Mouse (Mus musculus) hindbrain, embryonic 11.5 days (tissue): ENCODE data around the gene Ralgps1. TPM values are rescaled to one million over a fixed set of nuclear protein-coding genes. Genes with fewer than 3 reads are reported as not detected.

ENCODE experiments used
- ATAC-seq: fragments of 200-750 bp; cut with Nextera tagmentation; 2 replicates; pipeline ENCODE4 v1.8.0; 2017; ENCODE audit warnings: mild to moderate bottlenecking, moderate TSS enrichment, moderate library complexity; ENCODE audit not compliant: low FRiP score
- DNase-seq: peaks from one replicate; pipeline ENCODE4 v3.0.0-alpha.2; 2015; ENCODE audit warnings: low spot score
- H3K27ac ChIP-seq: fragments of 300-500 bp; sonication (generic); 2 replicates; pipeline ENCODE4 v1.5.1; 2014; ENCODE audit warnings: mild to moderate bottlenecking, low read depth, low read length
- H3K27me3 ChIP-seq: fragments of 300-500 bp; sonication (generic); 2 replicates; pipeline ENCODE4 v1.6.1; 2014; ENCODE audit warnings: mild to moderate bottlenecking, low read length, moderate library complexity, mixed read lengths; ENCODE audit not compliant: control insufficient read depth, insufficient read depth
- H3K36me3 ChIP-seq: fragments of 300-500 bp; sonication (generic); 2 replicates; pipeline ENCODE4 v1.6.1; 2014; ENCODE audit warnings: mild to moderate bottlenecking, low read length, moderate library complexity, mixed read lengths; ENCODE audit not compliant: control insufficient read depth, insufficient read depth
- H3K4me1 ChIP-seq: fragments of 300-500 bp; sonication (generic); replicated peaks from 2 replicates; pipeline ENCODE4 v1.6.1; 2014; ENCODE audit warnings: low read length, mixed read lengths; ENCODE audit not compliant: control insufficient read depth, insufficient read depth
- H3K4me2 ChIP-seq: fragments of 300-500 bp; sonication (generic); replicated peaks from 2 replicates; pipeline ENCODE4 v1.6.1; 2014; ENCODE audit warnings: mild to moderate bottlenecking, low read depth, low read length
- H3K4me3 ChIP-seq: fragments of 300-500 bp; sonication (generic); 2 replicates; pipeline ENCODE4 v1.5.1; 2014; ENCODE audit warnings: low read depth, low read length
- H3K9ac ChIP-seq: fragments of 300-500 bp; sonication (generic); 2 replicates; pipeline ENCODE4 v1.6.1; 2014; ENCODE audit warnings: low read depth, low read length
- H3K9me3 ChIP-seq: fragments of 300-500 bp; sonication (generic); 2 replicates; pipeline ENCODE4 v1.6.1; 2016; ENCODE audit warnings: low read length; ENCODE audit not compliant: control insufficient read depth
- WGBS: fragments of 180-500 bp; shearing (Covaris S2); extraction: QIAGEN DNeasy Blood & Tissue Kit; methylation state at CpG from one replicate; pipeline ENCODE4 v1.1.7; 2014; 5-methylcytosine and 5-hydroxymethylcytosine counted together
- polyA plus RNA-seq: library from polyadenylated mRNA; unstranded; fragments of >200 nt; fragmentation: Nextera tagmentation; extraction: Ambion mirVana; gene quantifications from 2 replicates; pipeline ENCODE4 v1.2.1, GENCODE M21; 2014

Gene Ralgps1
- polyA plus RNA-seq, 1 experiment from 2014 or later, result 20.6 TPM

GRCm38 (mm10) chr2:33351449-33351848 is 19.8 kb downstream of the Ralgps1 start:
- ATAC-seq (no peak), DNase-seq (no peak)
- 85% methylated on average over 3 of the region's 3 CpGs for WGBS
- H3K9me3 ChIP-seq, result no peaks in the 10 kb centered on the region
- no peaks in the 10 kb centered on the region for H3K4me1 ChIP-seq
- no peak overlapping the region for H3K4me3 ChIP-seq
- no peak overlapping the region for H3K27ac ChIP-seq
- no peaks in the 10 kb centered on the region for H3K36me3 ChIP-seq
- H3K4me2 ChIP-seq, result no peak overlapping the region
- no peaks in the 10 kb centered on the region for H3K27me3 ChIP-seq
- H3K9ac ChIP-seq, result no peak overlapping the region

- WGBS, result 79% methylated on average over 6 of the region's 6 CpGs
- no peaks in the 10 kb centered on the region for H3K36me3 ChIP-seq
- H3K4me3 ChIP-seq, result no peak overlapping the region
- DNase-seq (no peak), ATAC-seq (no peak)
- H3K4me2 ChIP-seq, result no peak overlapping the region
- H3K27me3 ChIP-seq, result no peaks in the 10 kb centered on the region
- H3K9me3 ChIP-seq, result no peaks in the 10 kb centered on the region
- H3K4me1 ChIP-seq, result no peaks in the 10 kb centered on the region
- no peak overlapping the region for H3K27ac ChIP-seq
- H3K9ac ChIP-seq, result no peak overlapping the region
Measured at GRCm38 (mm10) chr2:33350921-33351320, 20.4 kb downstream of the Ralgps1 start.

GRCm38 (mm10) chr2:33349581-33349980 is 21.7 kb downstream of the Ralgps1 start:
- no peak for ATAC-seq
- no peaks in the 10 kb centered on the region for H3K36me3 ChIP-seq
- H3K4me3 ChIP-seq, result no peak overlapping the region
- DNase-seq, result no peak
- H3K27me3 ChIP-seq, result no peaks in the 10 kb centered on the region
- no peaks in the 10 kb centered on the region for H3K9me3 ChIP-seq
- no peak overlapping the region for H3K9ac ChIP-seq
- 34% methylated on average over 2 of the region's 2 CpGs for WGBS
- no peak overlapping the region for H3K4me2 ChIP-seq
- H3K27ac ChIP-seq, result no peak overlapping the region
- H3K4me1 ChIP-seq, result no peaks in the 10 kb centered on the region

GRCm38 (mm10) chr2:33349081-33349480 is 22.2 kb downstream of the Ralgps1 start:
- Histone ChIP-seq H3K4me3 (no peak overlapping the region), H3K9ac (no peak overlapping the region), H3K4me2 (no peak overlapping the region), H3K4me1 (no peaks in the 10 kb centered on the region), H3K27ac (no peak overlapping the region), H3K27me3 (no peaks in the 10 kb centered on the region), H3K36me3 (no peaks in the 10 kb centered on the region), H3K9me3 (no peaks in the 10 kb centered on the region)
- WGBS, result 28% methylated on average over 2 of the region's 2 CpGs
- peak; percentile 86 for DNase-seq
- ATAC-seq, result no peak

GRCm38 (mm10) chr2:33348260-33348659 is 23.0 kb downstream of the Ralgps1 start:
- Histone ChIP-seq H3K27me3 (no peaks in the 10 kb centered on the region), H3K27ac (no peak overlapping the region), H3K9ac (no peak overlapping the region), H3K36me3 (no peaks in the 10 kb centered on the region), H3K4me1 (no peaks in the 10 kb centered on the region), H3K4me3 (no peak overlapping the region), H3K4me2 (no peak overlapping the region), H3K9me3 (no peaks in the 10 kb centered on the region)
- 84% methylated on average over 3 of the region's 3 CpGs for WGBS
- ATAC-seq (no peak), DNase-seq (no peak)

GRCm38 (mm10) chr2:33347607-33348006 is 23.7 kb downstream of the Ralgps1 start:
- Histone ChIP-seq H3K9me3 (no peaks in the 10 kb centered on the region), H3K27ac (no peak overlapping the region), H3K27me3 (no peaks in the 10 kb centered on the region), H3K4me1 (no peaks in the 10 kb centered on the region), H3K9ac (no peak overlapping the region), H3K4me2 (no peak overlapping the region), H3K4me3 (no peak overlapping the region), H3K36me3 (no peaks in the 10 kb centered on the region)
- DNase-seq (peak; percentile 53), ATAC-seq (no peak)
- WGBS, result 31% methylated on average over 3 of the region's 3 CpGs

GRCm38 (mm10) chr2:33346749-33347148 is 24.5 kb downstream of the Ralgps1 start:
- no peak overlapping the region for H3K4me3 ChIP-seq
- ATAC-seq, result no peak
- H3K9ac ChIP-seq, result no peak overlapping the region
- whole genome bisulfite sequencing, result 90% methylated on average over 5 of the region's 5 CpGs
- H3K27me3 ChIP-seq, result no peaks in the 10 kb centered on the region
- no peaks in the 10 kb centered on the region for H3K9me3 ChIP-seq
- no peak overlapping the region for H3K4me2 ChIP-seq
- no peaks in the 10 kb centered on the region for H3K36me3 ChIP-seq
- H3K27ac ChIP-seq, result no peak overlapping the region
- H3K4me1 ChIP-seq, result no peaks in the 10 kb centered on the region
- no peak for DNase-seq

GRCm38 (mm10) chr2:33345956-33346355 is 25.3 kb downstream of the Ralgps1 start:
- Histone ChIP-seq H3K36me3 (no peaks in the 10 kb centered on the region), H3K9me3 (no peaks in the 10 kb centered on the region), H3K9ac (no peak overlapping the region), H3K27me3 (no peaks in the 10 kb centered on the region), H3K4me1 (no peaks in the 10 kb centered on the region), H3K4me3 (no peak overlapping the region), H3K27ac (no peak overlapping the region), H3K4me2 (no peak overlapping the region)
- 67% methylated on average over 4 of the region's 4 CpGs for WGBS
- DNase-seq, result no peak
- ATAC-seq, result no peak

GRCm38 (mm10) chr2:33345475-33345874 is 25.8 kb downstream of the Ralgps1 start:
- ATAC-seq (no peak), DNase-seq (no peak)
- H3K27me3 ChIP-seq, result no peaks in the 10 kb centered on the region
- WGBS, result 69% methylated on average over 6 of the region's 6 CpGs
- H3K36me3 ChIP-seq, result no peaks in the 10 kb centered on the region
- no peak overlapping the region for H3K4me2 ChIP-seq
- H3K9ac ChIP-seq, result no peak overlapping the region
- H3K9me3 ChIP-seq, result no peaks in the 10 kb centered on the region
- H3K4me3 ChIP-seq, result no peak overlapping the region
- no peak overlapping the region for H3K27ac ChIP-seq
- H3K4me1 ChIP-seq, result no peaks in the 10 kb centered on the region
